Mouse (Mus musculus) C2C12 (cell line): ENCODE data around the gene Usp15. TPM values are rescaled to one million over a fixed set of nuclear protein-coding genes. Genes with fewer than 3 reads are reported as not detected.

Source experiments
- H3K27me3 ChIP-seq: one replicate; pipeline ENCODE4 v1.6.1; 2011; ENCODE audit not compliant: control insufficient read depth, insufficient read depth, insufficient read length
- H3K36me3 ChIP-seq: one replicate; pipeline ENCODE4 v1.6.1; 2011; ENCODE audit not compliant: control insufficient read depth, insufficient read depth
- H3K4me3 ChIP-seq: one replicate; pipeline ENCODE4 v1.5.1; 2011; ENCODE audit warnings: mild to moderate bottlenecking, control low read depth; ENCODE audit not compliant: poor library complexity, insufficient read depth, severe bottlenecking
- H3K79me2 ChIP-seq: one replicate; pipeline ENCODE4 v1.6.1; 2011; ENCODE audit not compliant: control insufficient read depth, insufficient read depth
- H3K79me3 ChIP-seq: one replicate; pipeline ENCODE4 v1.6.1; 2011; ENCODE audit warnings: low read depth, control low read depth
- H3ac ChIP-seq: one replicate; pipeline ENCODE3; 2011; ENCODE audit warnings: low read depth; ENCODE audit not compliant: control insufficient read depth, insufficient read length
- CEBPB ChIP-seq: IDR thresholded peaks from one replicate; pipeline ENCODE4 v1.6.1; 2011; ENCODE audit warnings: low read depth, mild to moderate bottlenecking, control low read depth, moderate library complexity
- CTCF ChIP-seq: IDR thresholded peaks from one replicate; pipeline ENCODE4 v1.5.1; 2011; ENCODE audit not compliant: control insufficient read depth, insufficient read depth, insufficient read length
- FOSL1 ChIP-seq: IDR thresholded peaks from one replicate; pipeline ENCODE4 v1.8.0; 2011; ENCODE audit warnings: mild to moderate bottlenecking, low read length; ENCODE audit not compliant: poor library complexity, insufficient read depth, severe bottlenecking
- MAX ChIP-seq: IDR thresholded peaks from one replicate; pipeline ENCODE4 v1.6.1; 2011; ENCODE audit warnings: mild to moderate bottlenecking, control low read depth
- MYOD1 ChIP-seq: IDR thresholded peaks from one replicate; pipeline ENCODE4 v1.6.1; 2011; ENCODE audit warnings: low read depth; ENCODE audit not compliant: control insufficient read depth, insufficient read length
- MYOG ChIP-seq: IDR thresholded peaks from one replicate; pipeline ENCODE4 v1.6.1; 2011; ENCODE audit not compliant: control insufficient read depth, insufficient read length; ENCODE audit errors: extremely low read depth
- USF1 ChIP-seq: IDR thresholded peaks from one replicate; pipeline ENCODE4 v1.6.1; 2011; ENCODE audit warnings: low read depth, mild to moderate bottlenecking, control low read depth, moderate library complexity
- microRNA-seq: library from miRNA; unstranded; fragments of <30 nt; microRNA quantifications from one replicate; pipeline ENCODE4, GENCODE M21; 2019; ENCODE audit warnings: borderline microRNAs expressed
- polyA plus RNA-seq: library from polyadenylated mRNA; unstranded; fragments of >200 nt; fragmentation: generic; extraction: Trizol; gene quantifications from one replicate; pipeline ENCODE4 v1.2.1, GENCODE M21; 2012; ENCODE audit warnings: missing spikeins

The Usp15 gene
- polyA plus RNA-seq, 1 experiment: 20.1 TPM

DNA sequence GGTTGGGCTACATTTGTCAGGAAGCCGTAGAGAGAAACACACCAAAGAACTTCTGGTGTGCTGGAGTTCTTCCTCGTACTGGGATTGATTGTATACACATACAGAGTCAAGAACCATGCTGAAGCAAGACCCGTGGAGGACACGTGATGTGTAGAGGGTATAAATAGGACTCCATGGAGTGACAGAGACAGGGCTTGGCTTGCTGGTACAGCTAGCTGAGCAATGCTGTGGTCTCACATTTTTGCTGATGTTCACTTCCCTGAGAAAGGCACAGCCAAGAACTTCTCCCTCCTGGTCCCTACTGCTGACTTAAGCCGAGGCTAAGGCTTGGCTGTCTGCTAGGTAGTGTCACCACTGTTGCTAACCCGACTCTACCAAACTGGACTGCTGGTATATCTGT is 136.0 kb downstream of the Usp15 start:
- Histone ChIP-seq H3K27me3 (no peaks in the 10 kb centered on the region), H3K4me3 (no peak overlapping the region), H3K36me3 (peaks cover 4% of the 10 kb centered on the region), H3ac (no peak overlapping the region), H3K79me3 (peaks cover 25% of the 10 kb centered on the region), H3K79me2 (peaks cover 34% of the 10 kb centered on the region)
- no peak for TF ChIP-seq MYOD1
- no peak for TF ChIP-seq MAX
- no peak for TF ChIP-seq USF1
- TF ChIP-seq CEBPB: no peak
- TF ChIP-seq CTCF: no peak
- no peak for TF ChIP-seq FOSL1
- no peak for TF ChIP-seq MYOG

DNA sequence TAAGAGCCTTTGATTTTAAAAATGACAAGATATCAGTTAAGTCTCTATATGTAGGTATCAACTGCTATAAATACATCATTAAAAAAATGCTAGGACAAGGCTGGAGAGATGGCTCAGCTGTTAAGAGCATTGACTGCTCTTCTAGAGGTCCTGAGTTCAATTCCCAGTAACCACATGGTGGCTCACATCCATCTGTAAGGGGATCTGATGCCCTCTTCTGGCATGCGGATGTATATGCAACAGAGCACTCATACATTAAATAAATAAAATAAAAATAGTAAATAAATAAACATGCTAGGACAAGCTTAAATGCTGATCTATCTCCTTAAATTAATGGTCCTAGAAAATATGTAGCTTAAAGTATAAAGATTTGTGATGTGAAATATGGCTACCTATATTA is 139.7 kb downstream of the Usp15 start:
- TF ChIP-seq USF1: no peak
- no peak for TF ChIP-seq MAX
- TF ChIP-seq MYOG: no peak
- TF ChIP-seq FOSL1: no peak
- no peak for TF ChIP-seq CTCF
- no peak for TF ChIP-seq CEBPB
- Histone ChIP-seq H3ac (no peak overlapping the region), H3K4me3 (no peak overlapping the region), H3K36me3 (peaks cover 8% of the 10 kb centered on the region), H3K79me3 (peaks cover 21% of the 10 kb centered on the region), H3K79me2 (peaks cover 30% of the 10 kb centered on the region), H3K27me3 (no peaks in the 10 kb centered on the region)

DNA sequence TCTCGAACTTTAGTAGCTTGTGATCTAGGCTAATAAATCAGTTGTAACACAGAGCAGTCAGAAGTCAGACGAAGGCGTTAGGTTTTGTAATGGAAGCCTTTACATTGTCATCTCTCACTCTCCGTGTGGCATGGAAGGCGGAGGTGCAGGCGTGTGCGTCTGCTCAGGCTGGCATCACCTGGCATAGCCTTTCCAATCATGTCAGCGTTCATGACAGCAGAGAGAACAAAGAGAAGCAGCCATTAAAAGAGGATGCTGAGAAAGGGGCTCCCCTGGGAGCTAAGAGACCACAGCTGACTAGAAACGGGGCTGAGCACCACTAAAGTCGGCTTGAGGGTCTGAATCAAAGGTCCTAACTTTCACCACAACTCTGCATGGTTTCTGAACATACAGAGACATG is 140.3 kb downstream of the Usp15 start:
- Histone ChIP-seq H3K79me3 (peaks cover 16% of the 10 kb centered on the region), H3K36me3 (peaks cover 8% of the 10 kb centered on the region), H3K27me3 (no peaks in the 10 kb centered on the region), H3K4me3 (no peak overlapping the region), H3K79me2 (peaks cover 24% of the 10 kb centered on the region), H3ac (no peak overlapping the region)
- TF ChIP-seq CTCF: no peak
- TF ChIP-seq USF1: no peak
- TF ChIP-seq MAX: no peak
- no peak for TF ChIP-seq CEBPB
- TF ChIP-seq MYOD1: no peak
- TF ChIP-seq FOSL1: no peak
- no peak for TF ChIP-seq MYOG

DNA sequence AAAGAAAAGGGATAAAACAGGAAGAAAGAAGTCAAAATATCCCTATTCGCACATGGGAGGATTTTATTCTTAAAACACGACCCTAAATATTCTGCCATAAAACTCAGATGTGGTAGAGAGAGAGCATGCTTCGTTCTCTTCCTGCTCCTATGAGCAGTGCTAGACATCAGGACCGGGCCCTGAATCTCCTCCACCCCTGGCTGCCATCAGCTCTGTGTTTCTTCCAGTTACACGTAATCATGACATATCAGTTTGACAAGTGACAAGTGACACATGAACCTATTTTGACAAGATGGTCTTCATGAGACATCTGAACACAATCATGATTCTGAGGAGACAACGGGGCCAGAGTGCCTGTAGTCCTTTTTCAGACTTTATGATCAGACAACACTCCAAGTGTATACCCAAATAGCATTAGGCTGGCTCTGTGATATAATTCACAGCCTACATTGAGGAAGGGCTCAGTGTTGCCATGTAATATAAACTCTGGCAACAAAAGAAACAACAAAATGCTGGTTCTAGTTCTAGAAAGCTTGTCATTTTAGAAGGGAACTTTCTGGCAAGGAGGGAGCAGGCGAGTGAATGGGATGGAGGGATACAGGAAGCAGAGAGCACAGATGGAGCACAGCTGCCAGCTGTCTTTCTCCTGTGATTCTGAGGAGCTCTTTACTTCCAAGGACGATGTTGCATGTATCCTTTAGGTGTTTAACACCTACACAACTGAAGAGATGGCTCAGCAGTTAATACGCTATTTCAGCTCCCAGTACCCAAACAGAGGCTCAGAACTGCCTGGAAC is 141.4 kb downstream of the Usp15 start:
- Histone ChIP-seq H3K27me3 (no peaks in the 10 kb centered on the region), H3K36me3 (peaks cover 15% of the 10 kb centered on the region), H3K79me2 (peaks cover 13% of the 10 kb centered on the region), H3K79me3 (peaks cover 10% of the 10 kb centered on the region), H3ac (no peak overlapping the region), H3K4me3 (no peak overlapping the region)
- TF ChIP-seq MYOD1 (no peak), CTCF (no peak), MYOG (no peak), MAX (no peak), CEBPB (no peak), USF1 (no peak), FOSL1 (no peak)

Small RNA genes within 50 kb of the gene (microRNA-seq; reads per million reads assigned to microRNA genes)
- 0.40 reads per million, percentile 3 among the genes with 10 or more reads in this experiment for gene Gm27920

Other genes starting within 250 kb of the Usp15 start
- gene Mon2, start 120.5 kb downstream of the Usp15 start, polyA plus RNA-seq: 27.4 TPM
- 0.04 TPM for gene Fam19a2, start 67.0 kb upstream of the Usp15 start, polyA plus RNA-seq